Mouse (Mus musculus) gastrocnemius, adult 18-20 months (tissue): ENCODE data around the gene 2610001J05Rik. TPM values are rescaled to one million over a fixed set of nuclear protein-coding genes. Genes with fewer than 3 reads are reported as not detected.

Experiments used
- DNase-seq: peaks from one replicate; pipeline ENCODE4 v3.0.0; 2021; ENCODE audit warnings: low spot score
- total RNA-seq, 2 experiments: library from RNA; stranded (reverse); gene quantifications; 2 replicates each; pipeline ENCODE4 v1.2.3; 2021

The 2610001J05Rik gene
- total RNA-seq, 2 experiments from 2014 or later: 30.2 to 31.8 TPM

DNA sequence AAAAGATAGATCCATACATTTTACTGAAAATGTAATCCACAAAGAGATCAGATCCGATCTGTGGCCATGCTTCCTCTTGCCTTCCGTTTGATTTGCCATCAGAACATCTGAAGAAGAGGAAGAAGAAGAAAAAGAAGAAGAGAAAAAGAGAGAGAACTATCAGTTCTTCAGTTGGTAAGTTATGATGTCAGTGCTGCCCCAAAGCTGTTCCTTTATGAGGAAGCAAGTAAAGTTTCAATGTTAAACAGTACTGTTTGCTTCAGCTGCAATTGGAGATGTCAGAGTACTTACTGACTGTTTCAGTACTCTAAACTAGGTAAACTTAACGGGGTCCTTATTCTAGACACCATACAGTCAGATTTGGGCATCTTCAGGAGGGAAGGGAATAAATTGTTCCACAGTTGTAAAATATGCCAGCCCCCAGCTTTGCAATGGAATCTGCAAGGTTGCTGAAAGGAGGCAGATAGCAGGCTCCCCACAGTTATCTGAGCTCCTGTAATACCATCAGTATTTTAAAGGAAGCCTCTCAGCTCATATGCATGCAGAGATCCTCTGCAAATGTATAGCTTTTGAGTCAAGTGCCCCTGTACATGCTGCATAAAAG lies 34.2 kb downstream of the 2610001J05Rik start:
- DNase-seq: no peak

GRCm38 (mm10) chr6:13835720-13836665 lies 35.3 kb downstream of the 2610001J05Rik start:
- no peak for DNase-seq

GRCm38 (mm10) chr6:13832770-13833169 lies 38.5 kb downstream of the 2610001J05Rik start:
- DNase-seq: no peak

GRCm38 (mm10) chr6:13828877-13829276 lies 42.4 kb downstream of the 2610001J05Rik start:
- no peak for DNase-seq

Other genes starting within 250 kb of the 2610001J05Rik start
- gene Bmt2, start 193.6 kb downstream of the 2610001J05Rik start, total RNA-seq: 10 to 100 TPM in 1 of 2 experiments, 1 to 10 TPM in 1; 9.5 to 10.2 TPM
- gene Gpr85, start 31.6 kb downstream of the 2610001J05Rik start, total RNA-seq: under 1 TPM in 1 of 2 experiments, not detected in 1; 0.17 TPM